Mouse (Mus musculus): Measurements from ENCODE around the gene 2610044O15Rik8. TPM values are rescaled to one million over a fixed set of nuclear protein-coding genes. Genes with fewer than 3 reads are reported as not detected.
"Not testable (repeated sequence)": the region's sequence is repeated elsewhere in the genome, so short reads cannot be mapped to it uniquely, and the experiment has no call there.

The 2610044O15Rik8 gene
- 30.7 and 33.0 TPM in 2 replicates for polyA plus RNA-seq (2014; fragmentation: Nextera tagmentation; extraction: Ambion mirVana)

DNA sequence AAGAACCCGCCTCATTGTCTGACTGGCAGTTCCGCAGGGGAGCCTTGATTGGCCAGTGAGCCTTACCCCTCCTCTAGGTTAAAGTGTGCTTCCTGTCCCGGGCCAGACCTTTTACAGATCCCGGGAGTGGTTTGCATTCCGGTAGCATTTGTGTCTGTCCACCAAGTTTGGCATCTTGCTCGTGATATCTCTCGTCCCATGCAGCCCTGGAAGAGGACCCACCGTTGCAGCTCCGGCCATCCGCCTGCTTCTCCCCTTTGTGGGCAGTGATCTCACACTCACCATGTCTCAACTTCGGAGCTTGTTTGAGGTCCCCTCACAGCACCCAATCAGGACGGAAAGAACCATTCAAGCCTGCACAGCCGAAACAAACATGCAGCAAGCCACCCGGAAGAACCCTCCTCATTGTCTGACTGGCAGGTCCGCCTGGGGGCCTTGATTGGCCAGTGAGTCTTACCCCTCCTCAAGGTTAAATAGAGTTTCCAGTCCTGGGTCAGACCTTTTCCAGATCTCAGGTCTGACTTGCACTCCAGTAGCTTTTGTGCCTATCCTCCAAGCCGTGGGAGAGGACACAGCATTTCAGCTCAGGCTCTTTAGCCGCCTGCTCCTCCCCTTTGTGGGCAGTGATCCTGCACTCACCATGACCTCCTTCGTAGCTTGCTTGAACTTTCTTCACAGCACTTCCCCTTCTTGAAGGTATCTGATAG, at the start of gene 2610044O15Rik8:
Gene 2610044O15Rik8, minus strand, starts transcription at position 380 of the 707 bp plus-strand sequence.
- peak within 1 kb of the TSS; percentile 82 for H3K27ac ChIP-seq (replicated peaks; ENCODE audit: low read depth, low read length)
- ATAC-seq (replicated peaks; ENCODE audit: insufficient number of reproducible peaks, low FRiP score, low TSS enrichment, low read depth): peak; percentile 99

DNA sequence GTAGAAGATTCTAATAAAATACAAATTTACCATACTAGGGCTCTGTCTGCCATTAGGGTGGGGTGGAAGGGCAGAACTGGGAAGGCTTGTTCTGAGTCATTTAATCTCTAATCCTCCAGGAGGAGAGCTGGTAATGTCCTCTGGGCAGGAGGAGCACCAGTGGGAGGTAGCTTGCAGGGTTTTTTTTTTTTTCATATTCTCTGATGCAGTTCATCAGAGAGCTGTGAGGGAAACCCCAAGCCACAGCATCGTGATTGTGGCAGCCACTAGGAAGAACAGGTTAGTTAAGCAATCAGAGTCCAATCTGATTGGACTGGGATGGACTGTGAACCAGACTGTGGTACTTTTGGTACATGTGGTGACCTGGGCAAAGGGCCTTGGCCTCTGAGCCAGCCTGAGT, 31.7 kb upstream of the 2610044O15Rik8 start:
- Histone ChIP-seq H3K4me1 (ENCODE audit: control insufficient read depth, insufficient read depth, low read length) (no peaks in the 10 kb centered on the region), H3K27ac (replicated peaks; ENCODE audit: low read depth, low read length) (no peak overlapping the region), H3K4me2 (ENCODE audit: low read depth, low read length) (no peak overlapping the region), H3K27me3 (ENCODE audit: control insufficient read depth, insufficient read depth, low read length) (no peaks in the 10 kb centered on the region), H3K36me3 (replicated peaks; ENCODE audit: control insufficient read depth, insufficient read depth, low read depth, low read length) (no peaks in the 10 kb centered on the region; the same call in 1 of the 2 replicates), H3K4me3 (ENCODE audit: low read depth, low read length) (no peak overlapping the region), H3K9ac (replicated peaks; ENCODE audit: low read length) (no peak overlapping the region), H3K9me3 (replicated peaks; ENCODE audit: control insufficient read depth, low read length) (no peaks in the 10 kb centered on the region)
- WGBS: 84% methylated on average over 1 of the region's 1 CpGs
- ATAC-seq (replicated peaks; ENCODE audit: insufficient number of reproducible peaks, low FRiP score, low TSS enrichment, low read depth) (no peak), DNase-seq (ENCODE audit: low spot score) (no peak)

More for the DNA sequence above, at the start of gene 2610044O15Rik8:
- Histone ChIP-seq H3K27me3 (ENCODE audit: control insufficient read depth, insufficient read depth, low read length) (no peaks in the 10 kb centered on the region), H3K4me3 (ENCODE audit: low read depth, low read length) (peak within 1 kb of the TSS; percentile 57), H3K4me2 (ENCODE audit: low read depth, low read length) (peak within 1 kb of the TSS; percentile 48), H3K9ac (replicated peaks; ENCODE audit: low read length) (peak within 1 kb of the TSS; percentile 67), H3K36me3 (replicated peaks; ENCODE audit: control insufficient read depth, insufficient read depth, low read depth, low read length) (no peaks in the 10 kb centered on the region), H3K4me1 (ENCODE audit: control insufficient read depth, insufficient read depth, low read length) (no peaks in the 10 kb centered on the region), H3K9me3 (replicated peaks; ENCODE audit: control insufficient read depth, low read length) (no peaks in the 10 kb centered on the region)
- DNase-seq (ENCODE audit: low spot score): peak; percentile 89
- WGBS: under 1% methylated on average over 18 of the region's 18 CpGs

DNA sequence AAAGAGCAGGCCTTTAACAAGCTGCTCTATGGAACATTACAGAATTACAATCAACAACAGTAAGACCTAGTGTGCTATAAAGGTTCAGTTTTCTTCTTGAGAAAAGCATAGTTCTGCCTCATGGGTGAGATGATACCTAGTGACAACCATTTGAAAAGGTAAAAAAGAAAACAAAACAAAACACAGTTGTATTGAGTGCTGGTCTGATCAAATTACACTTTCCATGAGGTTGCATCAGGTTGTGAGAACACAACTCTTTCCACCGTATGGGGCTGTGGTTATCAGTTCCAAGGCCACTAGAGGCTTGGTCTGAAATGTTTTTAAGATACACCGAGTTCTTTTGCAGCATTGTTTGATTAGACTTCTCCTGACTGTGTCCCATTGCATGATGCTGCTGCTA, 30.1 kb upstream of the 2610044O15Rik8 start:
- no peaks in the 10 kb centered on the region for H3K4me1 ChIP-seq (ENCODE audit: control insufficient read depth, insufficient read depth, low read length)
- no peak overlapping the region for H3K4me3 ChIP-seq (ENCODE audit: low read depth, low read length)
- no peak for ATAC-seq (replicated peaks; ENCODE audit: insufficient number of reproducible peaks, low FRiP score, low TSS enrichment, low read depth)
- H3K9me3 ChIP-seq (replicated peaks; ENCODE audit: control insufficient read depth, low read length): no peaks in the 10 kb centered on the region
- 80% methylated on average over 2 of the region's 2 CpGs for WGBS
- H3K27ac ChIP-seq (replicated peaks; ENCODE audit: low read depth, low read length): no peak overlapping the region
- H3K4me2 ChIP-seq (ENCODE audit: low read depth, low read length): no peak overlapping the region
- H3K27me3 ChIP-seq (ENCODE audit: control insufficient read depth, insufficient read depth, low read length): no peaks in the 10 kb centered on the region
- H3K9ac ChIP-seq (replicated peaks; ENCODE audit: low read length): no peak overlapping the region
- no peaks in the 10 kb centered on the region; the same call in 1 of the 2 replicates for H3K36me3 ChIP-seq (replicated peaks; ENCODE audit: control insufficient read depth, insufficient read depth, low read depth, low read length)
- DNase-seq (ENCODE audit: low spot score): no peak

DNA sequence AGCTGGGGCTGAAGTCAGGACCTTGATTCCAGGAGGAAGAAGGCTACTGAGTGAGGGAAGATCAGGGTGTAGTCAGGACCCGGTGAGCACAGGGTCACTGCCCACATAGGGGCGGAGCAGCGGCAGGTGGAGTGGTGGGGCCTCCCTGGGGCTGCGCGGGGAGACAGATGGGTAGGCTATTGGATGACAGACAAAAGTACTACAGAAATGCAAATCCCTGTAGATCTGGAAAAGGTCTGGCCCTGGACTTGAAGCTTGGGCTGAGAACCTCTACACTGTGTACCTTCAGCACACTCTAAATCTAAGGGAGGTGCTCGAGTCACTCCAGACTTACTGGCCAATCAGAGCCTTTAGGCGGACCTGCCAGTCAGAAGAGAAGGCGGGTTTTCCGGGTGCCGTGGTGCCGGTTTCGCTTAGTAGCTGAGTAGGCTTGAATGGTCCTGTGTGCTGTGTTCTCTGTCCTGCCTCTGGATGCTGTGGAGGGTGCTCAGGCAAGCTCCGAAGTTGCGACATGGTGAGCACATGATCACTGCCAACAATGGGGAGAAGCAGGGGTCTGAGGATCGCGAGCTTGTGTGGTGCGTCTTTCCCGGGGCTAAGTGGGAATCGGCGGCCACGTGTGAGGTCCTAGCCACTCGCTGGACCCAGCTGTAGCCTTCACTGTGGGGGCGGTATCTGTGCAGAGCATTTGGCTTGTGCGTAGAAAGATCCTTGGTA, 29.2 kb upstream of the 2610044O15Rik8 start:
- H3K27ac ChIP-seq (replicated peaks; ENCODE audit: low read depth, low read length); H3K36me3 ChIP-seq (replicated peaks; ENCODE audit: control insufficient read depth, insufficient read depth, low read depth, low read length); H3K9me3 ChIP-seq (replicated peaks; ENCODE audit: control insufficient read depth, low read length); H3K4me1 ChIP-seq (ENCODE audit: control insufficient read depth, insufficient read depth, low read length); H3K27me3 ChIP-seq (ENCODE audit: control insufficient read depth, insufficient read depth, low read length): not testable (repeated sequence)
- Histone ChIP-seq H3K9ac (replicated peaks; ENCODE audit: low read length) (peak overlapping the region; percentile 53), H3K4me3 (ENCODE audit: low read depth, low read length) (peak overlapping the region; percentile 45), H3K4me2 (ENCODE audit: low read depth, low read length) (peak overlapping the region; percentile 30)
- peak; percentile 98 for ATAC-seq (replicated peaks; ENCODE audit: insufficient number of reproducible peaks, low FRiP score, low TSS enrichment, low read depth)
- peak; percentile 65 for DNase-seq (ENCODE audit: low spot score)
- under 1% methylated on average over 23 of the region's 24 CpGs for WGBS

DNA sequence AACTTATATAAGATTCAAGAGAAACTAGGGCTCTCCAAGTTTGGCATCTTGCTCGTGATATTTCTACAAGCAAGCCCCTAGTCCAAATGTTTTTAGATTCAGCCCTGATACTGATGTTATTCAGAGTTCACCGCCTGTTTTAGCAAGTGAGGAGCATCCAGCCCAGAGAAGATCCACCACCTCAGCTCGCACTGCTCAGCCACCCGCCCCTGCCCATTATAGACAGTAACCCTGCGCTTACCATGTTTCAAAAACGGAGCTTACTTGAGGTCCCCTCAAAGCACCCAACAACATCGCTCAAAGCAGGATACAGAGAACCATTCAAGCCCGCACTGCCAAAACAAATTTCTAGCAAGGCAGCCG, 561 bp downstream of the 2610044O15Rik8 start:
- peak overlapping the region; percentile 32 for H3K4me2 ChIP-seq (ENCODE audit: low read depth, low read length)
- no peaks in the 10 kb centered on the region for H3K27me3 ChIP-seq (ENCODE audit: control insufficient read depth, insufficient read depth, low read length)
- H3K9ac ChIP-seq (replicated peaks; ENCODE audit: low read length): peak overlapping the region; percentile 67
- WGBS: 3% methylated on average over 9 of the region's 9 CpGs
- no peaks in the 10 kb centered on the region for H3K4me1 ChIP-seq (ENCODE audit: control insufficient read depth, insufficient read depth, low read length)
- H3K27ac ChIP-seq (replicated peaks; ENCODE audit: low read depth, low read length): no peak overlapping the region
- peak overlapping the region; percentile 57 for H3K4me3 ChIP-seq (ENCODE audit: low read depth, low read length)
- H3K36me3 ChIP-seq (replicated peaks; ENCODE audit: control insufficient read depth, insufficient read depth, low read depth, low read length): no peaks in the 10 kb centered on the region
- no peak for ATAC-seq (replicated peaks; ENCODE audit: insufficient number of reproducible peaks, low FRiP score, low TSS enrichment, low read depth)
- DNase-seq (ENCODE audit: low spot score): no peak
- no peaks in the 10 kb centered on the region for H3K9me3 ChIP-seq (replicated peaks; ENCODE audit: control insufficient read depth, low read length)

Other genes with a start within 250 kb of the 2610044O15Rik8 start
- not detected in 2 replicates for gene Ccdc7a, start 168.9 kb downstream of the 2610044O15Rik8 start, polyA plus RNA-seq (2014; fragmentation: Nextera tagmentation; extraction: Ambion mirVana)
- not detected in 2 replicates for gene Ccdc7b, start 167.3 kb downstream of the 2610044O15Rik8 start, polyA plus RNA-seq (2014; fragmentation: Nextera tagmentation; extraction: Ambion mirVana)
- not detected in 2 replicates for gene Gm10999, start 102.7 kb downstream of the 2610044O15Rik8 start, polyA plus RNA-seq (2014; fragmentation: Nextera tagmentation; extraction: Ambion mirVana)